24 mouse cellular contexts compared by ENCODE assay signal in the genomic region with DNA sequence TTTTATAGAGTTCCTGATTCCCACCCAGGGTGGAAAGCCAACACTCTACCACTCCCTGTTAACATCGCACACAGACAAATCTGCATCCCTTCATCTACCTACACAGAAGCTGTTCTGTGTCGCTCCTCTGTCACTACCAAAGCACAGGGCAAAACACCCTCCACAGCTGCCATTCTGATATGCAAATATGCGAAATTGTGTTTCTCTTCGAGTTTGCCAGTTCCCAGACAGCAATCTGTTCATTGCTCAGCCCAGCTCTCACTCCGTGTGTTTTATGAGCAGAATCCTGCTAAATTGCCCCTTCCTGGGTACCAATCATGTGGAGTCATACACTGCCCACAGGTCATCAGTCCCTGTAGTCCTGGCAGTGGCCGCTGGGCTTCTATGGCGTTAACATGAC. TPM values are rescaled to one million over a fixed set of nuclear protein-coding genes. Genes with fewer than 3 reads are reported as not detected.
DNase-seq lines count a peak whose midpoint lies in the region; ATAC-seq lines count a peak whose summit lies in the region.
"Had no signal": no experiment of that assay in that cellular context is flagged by ENCODE, and none has a peak within 500 bp of the region (broad histone marks: within the 10 kb centered on the region; RNA-seq: fewer than 3 reads in every experiment).

No protein-coding gene starts in this region.

- peaks cover 14% of the 10 kb centered on the region for H3K4me1 ChIP-seq in forebrain, embryonic 15.5 days
- H3K4me1 ChIP-seq in forebrain, embryonic 10.5 days, result peaks cover 7% of the 10 kb centered on the region
- H3K4me1 ChIP-seq in intestine, embryonic 16.5 days (ENCODE audit: control insufficient read depth, insufficient read depth, low read length), result peaks cover 7% of the 10 kb centered on the region; the same call in 1 of the 2 replicates
- H3K4me1 ChIP-seq: embryonic facial prominence, embryonic 15.5 days; heart, embryonic 15.5 days had no signal

- WGBS in forebrain, embryonic 15.5 days, result 62% methylated on average over 7 of the region's 7 CpGs
- 78% methylated on average over 7 of the region's 7 CpGs for WGBS in forebrain, embryonic 10.5 days
- 59% methylated on average over 7 of the region's 7 CpGs for WGBS in intestine, embryonic 16.5 days

- no peaks in the 10 kb centered on the region for H3K27me3 ChIP-seq in forebrain, embryonic 15.5 days
- no peaks in the 10 kb centered on the region for H3K27me3 ChIP-seq in forebrain, embryonic 10.5 days (ENCODE audit: poor library complexity, severe bottlenecking)
- no peaks in the 10 kb centered on the region for H3K27me3 ChIP-seq in intestine, embryonic 16.5 days (replicated peaks; ENCODE audit: control insufficient read depth, insufficient read depth, low read length)
- H3K27me3 ChIP-seq: embryonic facial prominence, embryonic 15.5 days; heart, embryonic 15.5 days; hindbrain, embryonic 13.5 days had no signal

- H3K36me3 ChIP-seq in forebrain, embryonic 15.5 days, result no peaks in the 10 kb centered on the region
- H3K36me3 ChIP-seq in forebrain, embryonic 10.5 days (replicated peaks), result no peaks in the 10 kb centered on the region
- H3K36me3 ChIP-seq in intestine, embryonic 16.5 days (ENCODE audit: control insufficient read depth, insufficient read depth, low read length), result no peaks in the 10 kb centered on the region
- H3K36me3 ChIP-seq: embryonic facial prominence, embryonic 15.5 days; heart, embryonic 15.5 days; hindbrain, embryonic 13.5 days had no signal

- 0 out of 2 replicates have a peak overlapping the region, but pooled peaks have one; percentile 3 for H3K9ac ChIP-seq in forebrain, embryonic 15.5 days (replicated peaks)
- H3K9ac ChIP-seq in intestine, embryonic 16.5 days (ENCODE audit: low read depth, low read length), result 0 out of 2 replicates have a peak overlapping the region, but pooled peaks have one; percentile 8
- H3K9ac ChIP-seq: embryonic facial prominence, embryonic 15.5 days; heart, embryonic 15.5 days; hindbrain, embryonic 13.5 days had no signal

- H3K9me3 ChIP-seq in forebrain, embryonic 15.5 days, result no peaks in the 10 kb centered on the region
- H3K9me3 ChIP-seq in forebrain, embryonic 10.5 days, result no peaks in the 10 kb centered on the region
- no peaks in the 10 kb centered on the region for H3K9me3 ChIP-seq in intestine, embryonic 16.5 days (ENCODE audit: control insufficient read depth, low read length)
- H3K9me3 ChIP-seq: embryonic facial prominence, embryonic 15.5 days; heart, embryonic 15.5 days; hindbrain, embryonic 13.5 days had no signal

- H3K4me2 ChIP-seq in forebrain, embryonic 15.5 days (replicated peaks), result no peak overlapping the region
- peak overlapping the region; percentile 40 for H3K4me2 ChIP-seq in intestine, embryonic 16.5 days (ENCODE audit: low read depth, low read length)
- H3K4me2 ChIP-seq: embryonic facial prominence, embryonic 15.5 days; heart, embryonic 11.5 days; heart, embryonic 15.5 days; hindbrain, embryonic 13.5 days had no signal

- no peak overlapping the region for H3K4me3 ChIP-seq in forebrain, embryonic 15.5 days
- no peak overlapping the region for H3K4me3 ChIP-seq in forebrain, embryonic 10.5 days
- no peak overlapping the region for H3K4me3 ChIP-seq in intestine, embryonic 16.5 days (ENCODE audit: low read length)
- H3K4me3 ChIP-seq: embryonic facial prominence, embryonic 15.5 days; erythroblast, embryonic 14.5 days; gastrocnemius, adult 2 months; heart, embryonic 15.5 days; hindbrain, embryonic 13.5 days had no signal

- peak overlapping the region; percentile 65 for H3K27ac ChIP-seq in forebrain, embryonic 15.5 days (replicated peaks)
- H3K27ac ChIP-seq in forebrain, embryonic 10.5 days, result no peak overlapping the region
- peak overlapping the region; percentile 8 for H3K27ac ChIP-seq in intestine, embryonic 16.5 days (ENCODE audit: low read length)
- H3K27ac ChIP-seq: embryonic facial prominence, embryonic 15.5 days; gastrocnemius, adult 2 months; heart, embryonic 15.5 days; hindbrain, embryonic 13.5 days; hindbrain, postnatal 0 days had no signal

- no peak for DNase-seq in forebrain, embryonic 10.5 days (ENCODE audit: extremely low spot score, low spot score)
- peak; percentile 28 for DNase-seq in layer of hippocampus, adult 11-12 months (ENCODE audit: low spot score)
- DNase-seq in layer of hippocampus, adult 9-10 months (ENCODE audit: low spot score), result no peak
- DNase-seq in layer of hippocampus, postnatal 14 days (ENCODE audit: low spot score in 2 of 2), result peak; percentile 21 to 51
- no peak for DNase-seq in urinary bladder, postnatal 14 days (ENCODE audit: low spot score)
- no peak for DNase-seq in right cerebral cortex, postnatal 14 days
- DNase-seq: adrenal gland, postnatal 14 days; cerebellum, adult 2 months; cerebellum, postnatal 14 days; embryo, embryonic 11 days; gastrocnemius, adult 2 months; gastrocnemius, postnatal 36 days; heart, adult 18-20 months; heart, postnatal 14 days had no signal

- no peak for ATAC-seq in forebrain, embryonic 15.5 days (replicated peaks)
- no peak for ATAC-seq in intestine, embryonic 16.5 days
- ATAC-seq: hindbrain, postnatal 0 days had no signal

RNA-seq across cellular contexts. Expression of gene Gorasp2, which starts 4.3 kb away (rescaled TPM):
- polyA plus RNA-seq in forebrain, embryonic 15.5 days (2015; fragmentation: Nextera tagmentation; extraction: Ambion mirVana), result 125 and 130 TPM in 2 replicates
- 152 and 156 TPM in 2 replicates for polyA plus RNA-seq in forebrain, embryonic 10.5 days (2016; fragmentation: Nextera tagmentation; extraction: Ambion mirVana)
- polyA plus RNA-seq in intestine, embryonic 16.5 days (2015; fragmentation: Nextera tagmentation; extraction: Ambion mirVana), result 168 and 169 TPM in 2 replicates
- 100 to 1,000 TPM in 1 of 2 experiments, 10 to 100 TPM in 1; 95.0 to 103 TPM for total RNA-seq in layer of hippocampus, postnatal 14 days (2021)

RNA-seq across cellular contexts. Expression of gene Gm26558, which starts 4.8 kb away (rescaled TPM):
- polyA plus RNA-seq in forebrain, embryonic 15.5 days (2015; fragmentation: Nextera tagmentation; extraction: Ambion mirVana), result 3.8 and 4.4 TPM in 2 replicates
- polyA plus RNA-seq in forebrain, embryonic 10.5 days (2016; fragmentation: Nextera tagmentation; extraction: Ambion mirVana), result 3.1 and 3.2 TPM in 2 replicates
- polyA plus RNA-seq in intestine, embryonic 16.5 days (2015; fragmentation: Nextera tagmentation; extraction: Ambion mirVana), result 2.5 and 3.0 TPM in 2 replicates
- under 1 TPM in 1 of 2 experiments, not detected in 1; 0.48 TPM for total RNA-seq in layer of hippocampus, postnatal 14 days (2021)
- total RNA-seq: adrenal gland, postnatal 14 days; common myeloid progenitor, adult 5-6 weeks; gastrocnemius, adult 2 months; heart, adult 18-20 months; heart, postnatal 14 days; hematopoietic stem cell, adult 5-6 weeks had no signal
- polyA plus RNA-seq: erythroblast, embryonic 14.5 days had no signal

Comparison
In these comparisons a context has a peak if more than half of its experiments do, and no peak if none do; other contexts are left out.
1. DNase-seq: peak in layer of hippocampus, adult 11-12 months (single experiment) and layer of hippocampus, postnatal 14 days (2 of 2); none in forebrain, embryonic 10.5 days (single experiment), layer of hippocampus, adult 9-10 months (single experiment), urinary bladder, postnatal 14 days (single experiment) and right cerebral cortex, postnatal 14 days (single experiment).